Comparison of ENCODE assay signal across 17 mouse cellular contexts in genomic region chr1:128669241-128669666, GRCm38 (mm10).
DNase-seq lines count a peak whose midpoint lies in the region; ATAC-seq and TF ChIP-seq lines count a peak whose summit lies in the region.
"Had no signal": no experiment of that assay in that cellular context is flagged by ENCODE, and none has a peak within 500 bp of the region (broad histone marks: within the 10 kb centered on the region; RNA-seq: fewer than 3 reads in every experiment).

No protein-coding gene starts in this region.

- H3K4me3 ChIP-seq in heart, embryonic 12.5 days = no peak overlapping the region
- no peak overlapping the region for H3K4me3 ChIP-seq in cerebellum, adult 2 months (replicated peaks; ENCODE audit: insufficient read depth, low read depth, low read length)
- no peak overlapping the region for H3K4me3 ChIP-seq in forebrain, embryonic 14.5 days (ENCODE audit: low read depth, low read length)
- H3K4me3 ChIP-seq in midbrain, embryonic 12.5 days = no peak overlapping the region
- H3K4me3 ChIP-seq: erythroblast, embryonic 14.5 days; liver, embryonic 15.5 days; neural tube, embryonic 13.5 days; stomach, embryonic 15.5 days had no signal

- no peaks in the 10 kb centered on the region for H3K27me3 ChIP-seq in heart, embryonic 12.5 days (replicated peaks)
- no peaks in the 10 kb centered on the region; the same call in 1 of the 2 replicates for H3K27me3 ChIP-seq in cerebellum, adult 2 months (ENCODE audit: control insufficient read depth, insufficient read depth, low read length)
- H3K27me3 ChIP-seq in forebrain, embryonic 14.5 days (replicated peaks; ENCODE audit: control insufficient read depth, insufficient read depth, low read length) = no peaks in the 10 kb centered on the region
- no peaks in the 10 kb centered on the region for H3K27me3 ChIP-seq in midbrain, embryonic 12.5 days
- H3K27me3 ChIP-seq: liver, embryonic 15.5 days; neural tube, embryonic 13.5 days; stomach, embryonic 15.5 days had no signal

- TF ChIP-seq CTCF in cerebellum, adult 2 months (IDR thresholded peaks at IDR 0.05; ENCODE audit: borderline replicate concordance, insufficient read depth, low read depth, low read length) = no peak

- ATAC-seq in heart, embryonic 12.5 days (ENCODE audit: insufficient number of reproducible peaks, low FRiP score) = no peak
- peak; percentile 77 for ATAC-seq in forebrain, embryonic 14.5 days
- peak; percentile 77 for ATAC-seq in midbrain, embryonic 12.5 days (ENCODE audit: low FRiP score, low read depth)
- no peak for ATAC-seq in erythroid progenitor cell, adult 5-6 weeks (replicated peaks; ENCODE audit: low FRiP score, poor library complexity, severe bottlenecking)
- ATAC-seq: activated CD4-positive, CD25-positive, alpha-beta regulatory T cell, adult 4 months had no signal

- H3K4me1 ChIP-seq in heart, embryonic 12.5 days (replicated peaks) = peaks cover 9% of the 10 kb centered on the region; the same call in 1 of the 2 replicates
- H3K4me1 ChIP-seq in cerebellum, adult 2 months (ENCODE audit: control insufficient read depth, insufficient read depth, low read length) = no peaks in the 10 kb centered on the region
- peaks cover 4% of the 10 kb centered on the region; the same call in 1 of the 2 replicates for H3K4me1 ChIP-seq in forebrain, embryonic 14.5 days (ENCODE audit: control insufficient read depth, insufficient read depth, low read length)
- peaks cover 19% of the 10 kb centered on the region for H3K4me1 ChIP-seq in midbrain, embryonic 12.5 days
- H3K4me1 ChIP-seq: liver, embryonic 15.5 days; stomach, embryonic 15.5 days had no signal

- TF ChIP-seq POLR2A in cerebellum, adult 2 months (IDR thresholded peaks at IDR 0.05; ENCODE audit: borderline replicate concordance, insufficient read depth, low read length) = no peak

- peaks cover 4% of the 10 kb centered on the region for H3K9me3 ChIP-seq in heart, embryonic 12.5 days (replicated peaks)
- 0 out of 2 replicates have a peak, but pooled peaks cover 3% of the 10 kb centered on the region for H3K9me3 ChIP-seq in forebrain, embryonic 14.5 days (replicated peaks; ENCODE audit: control insufficient read depth, low read length)
- no peaks in the 10 kb centered on the region for H3K9me3 ChIP-seq in midbrain, embryonic 12.5 days
- H3K9me3 ChIP-seq: liver, embryonic 15.5 days; neural tube, embryonic 13.5 days; stomach, embryonic 15.5 days had no signal

- H3K4me2 ChIP-seq in heart, embryonic 12.5 days = no peak overlapping the region
- H3K4me2 ChIP-seq in forebrain, embryonic 14.5 days (ENCODE audit: low read length) = no peak overlapping the region
- H3K4me2 ChIP-seq in midbrain, embryonic 12.5 days (replicated peaks) = no peak overlapping the region
- H3K4me2 ChIP-seq: liver, embryonic 15.5 days; neural tube, embryonic 13.5 days; stomach, embryonic 15.5 days had no signal

- intact Hi-C loops in gastrocnemius, postnatal 14 days (cut with DNase I; ENCODE audit: low total_unique reads) = no loop called here

- 47% methylated on average over 2 of the region's 2 CpGs for WGBS in heart, embryonic 12.5 days
- 0% methylated on average over 2 of the region's 2 CpGs for WGBS in cerebellum, adult 2 months
- WGBS in forebrain, embryonic 14.5 days = 28% methylated on average over 2 of the region's 2 CpGs
- WGBS in midbrain, embryonic 12.5 days = 18% methylated on average over 2 of the region's 2 CpGs

- no peak overlapping the region for H3K27ac ChIP-seq in heart, embryonic 12.5 days (ENCODE audit: poor library complexity, severe bottlenecking)
- H3K27ac ChIP-seq in cerebellum, adult 2 months (ENCODE audit: insufficient read depth, low read length) = no peak overlapping the region
- H3K27ac ChIP-seq in forebrain, embryonic 14.5 days (ENCODE audit: low read depth, low read length) = no peak overlapping the region; the same call in 1 of the 2 replicates
- H3K27ac ChIP-seq in midbrain, embryonic 12.5 days (replicated peaks) = peak overlapping the region; percentile 11; the same call in 1 of the 2 replicates
- H3K27ac ChIP-seq: liver, embryonic 15.5 days; neural tube, embryonic 13.5 days; stomach, embryonic 15.5 days had no signal

- no peaks in the 10 kb centered on the region for H3K36me3 ChIP-seq in heart, embryonic 12.5 days
- H3K36me3 ChIP-seq in forebrain, embryonic 14.5 days (ENCODE audit: control insufficient read depth, insufficient read depth, low read length) = no peaks in the 10 kb centered on the region
- H3K36me3 ChIP-seq in midbrain, embryonic 12.5 days = no peaks in the 10 kb centered on the region
- H3K36me3 ChIP-seq: liver, embryonic 15.5 days; neural tube, embryonic 13.5 days; stomach, embryonic 15.5 days had no signal

- no peak for DNase-seq in heart, adult 18-20 months
- peak; percentile 42 to 67 for DNase-seq in cerebellum, adult 2 months
- peak; percentile 49 for DNase-seq in forebrain, embryonic 14.5 days (ENCODE audit: low spot score)
- DNase-seq in right cerebral cortex, postnatal 4 days = no peak
- no peak for DNase-seq in gastrocnemius, postnatal 14 days
- DNase-seq: heart, adult 11 months; kidney, postnatal 4 days; lung, postnatal 4 days; right cerebral cortex, postnatal 25 days had no signal

- 0 out of 2 replicates have a peak overlapping the region, but pooled peaks have one; percentile 22 for H3K9ac ChIP-seq in heart, embryonic 12.5 days
- no peak overlapping the region for H3K9ac ChIP-seq in forebrain, embryonic 14.5 days (ENCODE audit: low read length)
- no peak overlapping the region for H3K9ac ChIP-seq in midbrain, embryonic 12.5 days (replicated peaks)
- H3K9ac ChIP-seq: liver, embryonic 15.5 days; neural tube, embryonic 13.5 days; stomach, embryonic 15.5 days had no signal

Comparison
In these comparisons a context has a peak if more than half of its experiments do, and no peak if none do; other contexts are left out.
1. ATAC-seq: peak in forebrain, embryonic 14.5 days (single experiment) and midbrain, embryonic 12.5 days (single experiment); none in heart, embryonic 12.5 days (single experiment) and erythroid progenitor cell, adult 5-6 weeks (single experiment).
2. DNase-seq: peak in cerebellum, adult 2 months (2 of 2) and forebrain, embryonic 14.5 days (single experiment); none in heart, adult 18-20 months (0 of 2), right cerebral cortex, postnatal 4 days (single experiment) and gastrocnemius, postnatal 14 days (single experiment).